Mouse (Mus musculus) adrenal gland, postnatal 36 days (tissue): ENCODE measurements around the gene Arhgap23. TPM values are rescaled to one million over a fixed set of nuclear protein-coding genes. Genes with fewer than 3 reads are reported as not detected.

Experiments
- DNase-seq, 2 experiments: peaks; one replicate each; pipeline ENCODE4 v3.0.0; 2021; ENCODE audit warnings: mixed read lengths in 1 of 2
- total RNA-seq, 2 experiments: library from RNA; stranded (reverse); gene quantifications; 2 replicates each; pipeline ENCODE4 v1.2.3; 2021

Gene Arhgap23
- total RNA-seq, 2 experiments from 2014 or later = 28.6 to 37.3 TPM

DNA sequence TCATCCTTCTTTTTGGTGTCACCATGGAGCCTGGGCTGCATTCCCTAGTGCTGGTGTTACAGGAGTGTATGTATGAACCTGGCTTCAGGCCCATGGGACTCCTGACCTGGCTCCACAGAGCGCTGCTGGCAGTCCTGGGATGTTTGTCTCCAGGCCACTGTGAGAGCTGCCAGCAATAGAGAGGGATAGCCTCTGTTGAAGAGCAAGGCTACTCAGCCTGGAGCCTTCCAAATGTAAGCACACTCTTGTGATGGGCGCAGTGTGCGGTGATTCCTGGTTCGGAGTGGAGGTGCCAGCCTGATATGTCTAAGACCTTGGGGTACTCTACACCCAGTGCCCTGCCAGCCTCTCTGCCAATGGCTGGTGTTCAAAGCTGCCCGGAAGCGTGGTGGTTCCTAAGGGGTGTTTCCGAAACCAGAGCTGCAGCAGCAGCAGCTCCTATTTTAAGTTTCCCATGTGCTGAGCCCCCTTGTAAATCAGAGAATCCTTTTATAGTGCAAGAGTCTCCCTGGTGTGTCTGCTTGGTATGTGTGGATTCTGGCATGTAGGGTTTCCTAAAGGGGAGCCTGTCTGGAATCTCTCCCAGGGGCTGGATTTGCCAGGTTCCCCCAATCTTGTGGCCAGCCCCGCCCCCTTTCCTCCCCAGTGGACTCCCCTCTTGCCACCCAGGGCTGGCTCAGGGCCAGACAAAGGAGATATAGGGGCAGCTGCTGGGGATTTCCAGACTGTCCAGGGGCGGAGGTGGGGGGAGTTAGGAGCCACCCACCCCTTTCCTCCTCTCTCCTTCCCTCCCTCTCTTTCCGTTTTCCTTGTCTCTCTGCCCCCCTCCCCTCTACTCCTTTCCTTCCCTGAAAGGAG, 9.0 kb upstream of the Arhgap23 start:
- DNase-seq = no peak

- DNase-seq = no peak
These were observed 7.9 kb upstream of the Arhgap23 start for GRCm38 (mm10) chr11:97407456-97407855.

- peak; percentile 78 to 87 for DNase-seq
These were observed 7.2 kb upstream of the Arhgap23 start for GRCm38 (mm10) chr11:97408171-97408570.

GRCm38 (mm10) chr11:97410958-97411357, 4.4 kb upstream of the Arhgap23 start:
- DNase-seq = no peak

DNA sequence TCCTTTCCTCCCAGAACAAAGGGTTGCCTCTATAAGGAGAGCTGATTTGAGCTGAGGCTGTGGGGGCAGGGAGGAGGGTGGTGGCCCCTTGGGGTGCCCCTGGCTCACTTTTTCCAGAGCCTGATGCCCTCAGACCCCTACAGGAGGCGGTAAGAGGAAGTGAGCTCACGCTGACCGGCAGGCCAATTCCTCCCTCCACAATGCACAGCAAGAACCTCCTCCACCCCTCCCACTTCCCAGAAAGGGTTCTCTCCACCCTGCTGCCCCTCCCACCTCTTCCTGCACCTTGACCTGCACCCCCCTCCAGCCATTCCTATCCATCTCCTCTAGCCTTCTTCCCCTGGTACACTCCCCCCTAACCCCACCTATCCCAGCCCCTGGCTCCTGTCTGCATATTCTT, 3.2 kb upstream of the Arhgap23 start:
- peak; percentile 35 to 60 for DNase-seq

DNA sequence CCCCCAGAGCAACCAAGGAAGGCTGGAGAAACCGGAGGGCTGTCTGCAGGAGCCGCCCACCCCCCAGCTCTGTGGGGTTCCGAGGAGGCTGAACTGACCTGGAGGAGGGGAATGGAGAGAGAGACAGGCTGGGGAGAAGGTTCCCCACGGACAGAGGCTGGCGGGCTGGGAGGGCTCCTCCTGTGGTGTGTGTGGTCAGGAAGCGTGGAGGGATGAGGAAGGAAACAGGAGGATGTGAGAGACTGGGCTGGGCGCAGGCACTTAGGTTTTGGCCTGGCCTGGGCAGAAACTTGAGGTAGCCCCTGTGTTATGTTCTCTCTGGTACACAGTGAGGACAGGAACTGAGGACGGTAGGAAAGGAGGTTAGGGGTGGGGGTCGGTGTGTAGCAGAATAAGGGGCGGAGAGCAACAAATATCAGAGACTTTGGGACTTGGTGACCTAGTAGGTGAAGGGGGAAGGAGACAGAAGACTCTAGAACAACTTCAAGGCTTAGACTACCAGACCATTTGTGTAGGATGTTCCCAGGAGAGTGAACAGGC, 2.5 kb upstream of the Arhgap23 start:
- no peak for DNase-seq

- peak; percentile 63 to 74 for DNase-seq
These were observed 641 bp downstream of the Arhgap23 start for GRCm38 (mm10) chr11:97415712-97416636.

DNA sequence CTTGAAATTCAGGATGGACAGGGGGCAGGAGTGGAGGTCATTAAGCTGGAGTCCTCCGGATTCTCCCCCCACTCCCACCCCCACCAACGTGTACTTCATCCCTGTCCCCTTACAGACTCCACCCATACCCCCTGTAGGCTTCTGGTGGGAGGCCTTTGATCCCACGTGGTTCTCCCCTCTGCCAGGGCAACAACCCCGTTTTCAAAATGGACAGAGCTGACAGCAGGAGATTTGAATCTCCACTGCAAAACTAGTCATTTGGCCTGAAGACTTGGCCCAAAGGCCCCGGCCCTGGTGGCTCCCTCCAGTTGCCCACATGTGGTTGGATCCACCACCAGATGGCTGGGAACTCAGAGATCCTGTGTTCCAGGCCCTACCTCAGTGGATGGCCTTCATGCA, 1.3 kb downstream of the Arhgap23 start:
- no peak for DNase-seq

DNA sequence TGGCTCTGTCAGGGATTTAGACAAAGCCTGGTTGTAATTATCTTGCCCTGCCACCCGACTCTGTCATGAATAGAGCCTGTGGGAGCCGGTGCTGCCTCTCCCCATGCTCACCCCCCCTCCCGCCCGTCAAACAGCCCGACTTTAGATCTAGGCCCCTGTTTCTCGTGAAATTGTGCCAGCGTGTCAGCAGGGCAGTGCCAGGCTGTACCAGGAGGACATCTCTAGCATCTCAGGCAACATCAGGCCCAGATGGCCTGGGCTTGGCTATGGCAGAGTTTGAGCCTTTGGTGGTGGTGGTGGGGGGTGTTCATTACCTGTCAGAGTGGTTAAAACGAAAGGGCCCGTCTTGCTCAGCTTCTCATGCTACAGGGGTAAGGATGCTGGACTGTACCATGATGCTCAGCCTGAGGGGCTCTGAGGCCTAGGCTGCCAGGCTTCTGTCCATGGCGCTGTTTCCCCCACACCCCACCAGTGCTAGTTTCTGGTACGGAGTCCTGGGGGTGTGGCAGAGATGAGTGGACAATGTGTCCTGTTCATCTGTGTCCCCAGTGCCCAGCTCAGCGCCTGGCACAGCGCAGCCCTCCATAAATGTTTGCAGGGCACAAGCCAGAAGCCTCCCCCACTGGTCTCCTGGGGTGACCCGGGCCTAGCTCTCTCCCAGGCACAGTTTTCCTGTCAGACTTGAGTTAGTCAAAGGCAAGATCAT, 3.7 kb downstream of the Arhgap23 start:
- no peak for DNase-seq

DNA sequence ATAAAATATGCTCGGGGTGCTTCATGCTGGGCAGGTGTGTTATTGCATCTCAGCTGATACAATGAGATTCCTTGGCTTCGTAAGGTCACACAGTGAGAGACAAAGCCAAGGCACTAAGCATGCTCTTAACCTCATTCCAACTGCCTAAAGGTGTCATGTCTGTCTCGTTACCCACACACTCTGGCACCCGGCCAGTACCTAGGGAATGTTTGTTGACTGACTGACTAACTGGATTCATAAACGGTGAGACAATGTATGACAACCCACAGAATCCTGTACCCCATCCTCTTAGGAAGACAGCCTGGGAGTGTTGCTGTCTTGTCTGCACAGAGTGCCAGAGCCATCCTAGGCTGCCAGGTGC, 4.2 kb downstream of the Arhgap23 start:
- DNase-seq = no peak

- no peak for DNase-seq
These were observed 7.2 kb downstream of the Arhgap23 start for GRCm38 (mm10) chr11:97422507-97422906.

- DNase-seq = peak in 1 of 2 experiments; percentile 60
These were observed 8.9 kb downstream of the Arhgap23 start for GRCm38 (mm10) chr11:97424092-97424692.

- peak in 1 of 2 experiments; percentile 51 for DNase-seq
These were observed 9.5 kb downstream of the Arhgap23 start for GRCm38 (mm10) chr11:97424802-97425201.

DNA sequence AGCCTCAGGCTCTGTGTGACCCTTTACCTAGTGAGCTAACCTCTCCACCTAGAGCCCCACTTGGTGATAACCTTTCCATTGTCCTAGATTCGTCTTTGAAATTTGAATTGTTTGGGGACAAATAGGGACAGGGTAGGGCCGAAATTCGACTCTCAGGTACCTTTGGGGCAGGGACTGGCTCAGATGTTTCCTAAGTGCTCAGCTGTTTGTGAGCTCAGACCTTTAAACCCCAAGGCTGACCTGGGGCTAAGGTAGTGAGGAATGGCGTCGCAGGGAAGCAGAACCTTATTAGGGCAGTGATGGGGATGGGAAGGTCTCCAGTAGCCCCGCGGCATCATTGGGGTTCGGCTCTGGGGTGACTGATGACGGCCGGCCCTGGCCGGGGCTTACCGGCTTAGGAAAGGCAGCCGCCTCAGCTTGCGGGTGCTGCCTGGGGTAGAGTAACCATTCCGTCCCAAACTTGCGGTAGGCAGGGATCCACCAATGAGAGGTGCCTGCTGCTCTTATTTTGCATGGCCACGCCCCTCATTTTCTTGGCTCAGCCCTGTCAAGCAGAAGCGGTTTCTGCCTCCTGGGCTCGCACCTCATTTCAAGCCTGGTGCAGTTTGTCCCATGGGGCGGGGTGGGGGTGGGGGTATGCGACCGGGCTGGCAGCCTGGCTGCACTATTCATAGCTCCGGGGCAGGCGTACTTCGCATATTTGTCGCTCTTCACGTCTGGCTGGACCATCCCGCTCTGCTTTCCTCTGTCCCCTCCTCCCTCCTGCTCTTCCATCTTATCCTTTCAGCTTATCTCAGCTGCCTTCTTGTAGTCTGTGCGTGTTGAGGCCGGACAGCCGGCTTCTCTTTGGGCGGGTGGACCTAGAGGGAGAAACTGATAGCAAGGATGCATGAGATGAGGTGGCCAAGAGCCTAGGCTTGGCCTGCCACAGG, 12.7 kb downstream of the Arhgap23 start:
- DNase-seq = peak; percentile 88

GRCm38 (mm10) chr11:97428726-97429077, 13.4 kb downstream of the Arhgap23 start:
- DNase-seq = no peak

DNA sequence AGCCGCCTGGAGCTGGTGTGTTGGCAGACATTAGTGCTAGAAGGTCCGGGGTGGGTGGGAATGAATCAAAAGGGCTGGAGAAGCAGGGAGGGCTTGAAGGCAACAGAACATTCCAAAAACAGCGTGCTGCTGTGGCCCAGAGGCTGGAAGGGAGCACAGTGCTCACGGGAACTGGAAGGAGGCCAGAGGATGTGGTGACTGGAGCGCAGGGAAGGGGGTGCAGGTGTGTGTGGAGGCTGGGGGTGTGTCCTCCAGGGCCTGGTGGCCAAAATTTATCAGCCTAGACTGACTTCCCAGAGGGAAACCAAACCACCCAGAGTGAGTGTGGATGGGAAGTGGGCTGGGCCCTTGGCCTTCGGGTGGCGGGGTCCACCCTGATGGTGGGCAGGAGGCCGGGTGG, 14.3 kb downstream of the Arhgap23 start:
- no peak for DNase-seq

GRCm38 (mm10) chr11:97432015-97432414, 16.7 kb downstream of the Arhgap23 start:
- DNase-seq = peak; percentile 74 to 85

DNA sequence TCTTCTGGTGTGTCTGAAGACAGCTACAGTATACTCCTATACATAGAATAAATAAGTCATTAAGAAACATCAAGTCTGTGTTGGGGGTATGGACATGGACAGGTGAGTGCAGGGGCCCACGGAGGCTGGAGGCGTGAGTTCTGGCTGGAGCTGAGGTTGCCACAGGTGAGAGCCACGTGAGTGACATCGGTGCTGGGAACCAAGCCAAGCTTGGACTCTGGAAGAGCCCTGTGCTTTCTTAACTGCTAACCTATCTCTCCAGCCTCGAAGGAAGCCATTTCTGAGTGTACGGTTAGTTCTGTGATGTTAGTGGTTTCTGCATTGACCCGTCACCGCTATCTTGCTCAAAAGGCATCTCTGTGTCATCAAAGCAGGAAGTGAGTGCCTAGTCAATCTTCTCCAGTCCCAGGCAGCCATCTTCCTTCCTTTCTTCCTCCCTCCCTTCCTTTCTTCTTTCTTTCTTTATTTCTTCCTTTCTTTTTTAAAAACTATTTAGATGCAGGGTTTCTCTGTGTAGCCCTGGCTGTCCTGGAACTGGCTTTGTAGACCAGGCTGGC, 17.7 kb downstream of the Arhgap23 start:
- DNase-seq = no peak

DNA sequence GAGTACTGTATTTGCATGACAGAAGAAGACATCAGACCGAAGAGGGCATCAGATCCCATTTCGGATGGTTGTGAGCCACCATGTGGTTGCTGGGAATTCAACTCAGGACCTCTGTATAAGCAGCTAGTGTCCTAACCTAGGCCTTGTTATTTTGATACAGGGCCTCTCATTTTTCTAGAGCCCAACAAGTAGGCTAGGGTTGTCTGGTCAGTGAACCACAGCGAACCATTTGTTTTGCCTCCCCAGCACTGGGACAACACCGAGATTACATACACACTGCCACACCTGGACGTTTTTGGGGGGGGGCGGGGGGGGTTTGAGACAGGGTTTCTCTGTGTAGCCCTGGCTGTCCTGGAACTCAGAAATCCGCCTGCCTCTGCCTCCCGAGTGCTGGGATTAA, 18.8 kb downstream of the Arhgap23 start:
- DNase-seq = no peak
